Mouse (Mus musculus): ENCODE measurements around the gene Map3k19.

DNA sequence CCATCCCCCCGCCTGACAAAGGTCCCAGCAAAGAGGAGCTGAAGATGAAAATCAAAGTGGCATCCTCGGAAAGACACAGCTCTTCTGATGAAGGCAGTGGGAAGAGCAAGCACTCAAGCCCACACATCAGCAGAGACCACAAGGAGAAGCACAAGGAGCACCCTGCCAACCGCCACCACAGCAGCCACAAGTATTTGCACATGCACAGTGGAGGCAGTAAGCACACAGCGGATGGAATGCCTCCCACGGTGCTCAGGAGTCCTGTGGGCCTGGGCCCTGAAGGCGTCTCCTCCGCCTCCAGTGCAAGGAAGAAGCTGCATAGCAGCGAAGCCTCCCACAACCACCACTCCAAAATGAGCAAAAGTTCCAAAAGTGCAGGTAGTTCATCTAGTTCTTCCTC, 51.9 kb downstream of the Map3k19 start:
- no peak for TF ChIP-seq CTCF (IDR thresholded peaks at IDR 0.05; ENCODE audit: extremely low read depth, insufficient read depth, low read length)
- no peak for TF ChIP-seq POLR2A (IDR thresholded peaks at IDR 0.05; ENCODE audit: extremely low read depth, insufficient read depth, low read length)

Measured in cortical plate, adult 2 months (tissue).